Mouse (Mus musculus) liver, postnatal 0 days (tissue): ENCODE measurements around the gene Myl10. TPM values are rescaled to one million over a fixed set of nuclear protein-coding genes. Genes with fewer than 3 reads are reported as not detected.
"Not testable (repeated sequence)": the region's sequence is repeated elsewhere in the genome, so short reads cannot be mapped to it uniquely, and the experiment has no call there.

ENCODE experiments used
- ATAC-seq: fragments of 200-750 bp; cut with Nextera tagmentation; 2 replicates; pipeline ENCODE4 v1.8.0; 2017; ENCODE audit warnings: mild to moderate bottlenecking, moderate library complexity
- DNase-seq: peaks from one replicate; pipeline ENCODE4 v3.0.0-alpha.2; 2016
- H3K27ac ChIP-seq: fragments of 300-500 bp; sonication (generic); 2 replicates; pipeline ENCODE4 v1.5.1; 2014; ENCODE audit warnings: antibody characterized with exemption, moderate library complexity, mild to moderate bottlenecking, low read depth
- H3K27me3 ChIP-seq: fragments of 300-500 bp; sonication (generic); 2 replicates; pipeline ENCODE4 v1.6.1; 2014; ENCODE audit warnings: low read length, control low read depth, mixed read lengths; ENCODE audit not compliant: insufficient read depth
- H3K36me3 ChIP-seq: fragments of 300-500 bp; sonication (generic); replicated peaks from 2 replicates; pipeline ENCODE4 v1.6.1; 2014; ENCODE audit warnings: mild to moderate bottlenecking, control low read depth, low read length, moderate library complexity, mixed read lengths; ENCODE audit not compliant: insufficient read depth
- H3K4me1 ChIP-seq: fragments of 300-500 bp; sonication (generic); 2 replicates; pipeline ENCODE4 v1.6.1; 2014; ENCODE audit warnings: antibody characterized with exemption, mild to moderate bottlenecking, control low read depth; ENCODE audit not compliant: insufficient read depth
- H3K4me2 ChIP-seq: fragments of 300-500 bp; sonication (generic); 2 replicates; pipeline ENCODE4 v1.6.1; 2014; ENCODE audit warnings: low read depth, mild to moderate bottlenecking, low read length, moderate library complexity, mixed read lengths
- H3K4me3 ChIP-seq: fragments of 300-500 bp; sonication (generic); 2 replicates; pipeline ENCODE4 v1.5.1; 2014; ENCODE audit warnings: low read depth, low read length
- H3K9ac ChIP-seq: fragments of 300-500 bp; sonication (generic); replicated peaks from 2 replicates; pipeline ENCODE4 v1.6.1; 2014; ENCODE audit warnings: mild to moderate bottlenecking, moderate library complexity
- H3K9me3 ChIP-seq: fragments of 300-500 bp; sonication (generic); 2 replicates; pipeline ENCODE4 v1.6.1; 2016; ENCODE audit warnings: mild to moderate bottlenecking, control low read depth, low read length, mixed read lengths
- CTCF ChIP-seq: sonication (generic); IDR thresholded peaks from 2 replicates; pipeline ENCODE4 v1.5.1; 2016; ENCODE audit warnings: antibody characterized with exemption, low read depth
- EP300 ChIP-seq: IDR thresholded peaks from 2 replicates; pipeline ENCODE4 v1.6.1; 2016; ENCODE audit warnings: antibody characterized with exemption, low read depth, mild to moderate bottlenecking
- WGBS: fragments of 180-500 bp; shearing (Covaris S2); extraction: QIAGEN DNeasy Blood & Tissue Kit; methylation state at CpG from one replicate; pipeline ENCODE4 v1.1.7; 2014; ENCODE audit not compliant: insufficient replicate concordance; 5-methylcytosine and 5-hydroxymethylcytosine counted together
- polyA plus RNA-seq: library from polyadenylated mRNA; unstranded; fragments of >200 nt; fragmentation: Nextera tagmentation; extraction: Ambion mirVana; gene quantifications from 2 replicates; pipeline ENCODE4 v1.2.1, GENCODE M21; 2015

Gene Myl10
- polyA plus RNA-seq, 1 experiment from 2014 or later = not detected

GRCm38 (mm10) chr5:136714232-136714875 is 21.4 kb downstream of the Myl10 start:
- DNase-seq (no peak), ATAC-seq (no peak)
- Histone ChIP-seq H3K36me3 (no peaks in the 10 kb centered on the region), H3K4me3 (no peak overlapping the region), H3K9me3 (no peaks in the 10 kb centered on the region), H3K9ac (no peak overlapping the region), H3K4me2 (0 out of 2 replicates have a peak overlapping the region, but pooled peaks have one; percentile 7), H3K27me3 (0 out of 2 replicates have a peak, but pooled peaks cover 6% of the 10 kb centered on the region), H3K27ac (no peak overlapping the region), H3K4me1 (no peaks in the 10 kb centered on the region)
- WGBS = 38% methylated on average over 32 of the region's 32 CpGs
- no peak for TF ChIP-seq EP300
- no peak for TF ChIP-seq CTCF

GRCm38 (mm10) chr5:136714879-136715278 is 21.9 kb downstream of the Myl10 start:
- H3K27me3 ChIP-seq = 0 out of 2 replicates have a peak, but pooled peaks cover 6% of the 10 kb centered on the region
- no peaks in the 10 kb centered on the region for H3K36me3 ChIP-seq
- H3K4me3 ChIP-seq = no peak overlapping the region
- no peaks in the 10 kb centered on the region for H3K4me1 ChIP-seq
- no peak for ATAC-seq
- 21% methylated on average over 11 of the region's 11 CpGs for WGBS
- H3K9ac ChIP-seq = no peak overlapping the region
- no peak overlapping the region for H3K4me2 ChIP-seq
- H3K9me3 ChIP-seq = no peaks in the 10 kb centered on the region
- TF ChIP-seq EP300 = no peak
- TF ChIP-seq CTCF = peak; percentile 64
- peak; percentile 65 for DNase-seq
- no peak overlapping the region for H3K27ac ChIP-seq

- Histone ChIP-seq H3K9ac (no peak overlapping the region), H3K36me3 (no peaks in the 10 kb centered on the region), H3K27ac (no peak overlapping the region), H3K4me1 (no peaks in the 10 kb centered on the region), H3K4me2 (no peak overlapping the region), H3K4me3 (no peak overlapping the region), H3K27me3 (0 out of 2 replicates have a peak, but pooled peaks cover 6% of the 10 kb centered on the region), H3K9me3 (no peaks in the 10 kb centered on the region)
- no peak for DNase-seq
- no peak for ATAC-seq
- 40% methylated on average over 10 of the region's 10 CpGs for WGBS
- TF ChIP-seq CTCF (no peak), EP300 (no peak)
These were observed 24.0 kb downstream of the Myl10 start for GRCm38 (mm10) chr5:136716696-136717572.

- Histone ChIP-seq H3K4me3 (no peak overlapping the region), H3K36me3 (no peaks in the 10 kb centered on the region), H3K4me1 (no peaks in the 10 kb centered on the region), H3K27ac (no peak overlapping the region), H3K4me2 (no peak overlapping the region), H3K9ac (no peak overlapping the region), H3K27me3 (0 out of 2 replicates have a peak, but pooled peaks cover 6% of the 10 kb centered on the region), H3K9me3 (no peaks in the 10 kb centered on the region)
- WGBS = 59% methylated on average over 2 of the region's 2 CpGs
- no peak for TF ChIP-seq EP300
- TF ChIP-seq CTCF = no peak
- DNase-seq = no peak
- ATAC-seq = no peak
These were observed 24.6 kb downstream of the Myl10 start for GRCm38 (mm10) chr5:136717573-136717854.

GRCm38 (mm10) chr5:136718656-136719055 is 25.7 kb downstream of the Myl10 start:
- Histone ChIP-seq H3K4me3 (no peak overlapping the region), H3K4me1 (no peaks in the 10 kb centered on the region), H3K9me3 (no peaks in the 10 kb centered on the region), H3K36me3 (no peaks in the 10 kb centered on the region), H3K27ac (no peak overlapping the region), H3K9ac (no peak overlapping the region), H3K27me3 (0 out of 2 replicates have a peak, but pooled peaks cover 6% of the 10 kb centered on the region), H3K4me2 (no peak overlapping the region)
- 58% methylated on average over 8 of the region's 8 CpGs for WGBS
- ATAC-seq (no peak), DNase-seq (no peak)
- TF ChIP-seq CTCF (no peak), EP300 (no peak)

- no peaks in the 10 kb centered on the region for H3K9me3 ChIP-seq
- no peaks in the 10 kb centered on the region for H3K4me1 ChIP-seq
- H3K4me3 ChIP-seq = no peak overlapping the region
- TF ChIP-seq CTCF = no peak
- ATAC-seq (no peak), DNase-seq (no peak)
- WGBS = 79% methylated on average over 5 of the region's 5 CpGs
- no peak overlapping the region for H3K9ac ChIP-seq
- H3K4me2 ChIP-seq = no peak overlapping the region
- no peak overlapping the region for H3K27ac ChIP-seq
- H3K27me3 ChIP-seq = no peaks in the 10 kb centered on the region
- no peaks in the 10 kb centered on the region for H3K36me3 ChIP-seq
These were observed 28.6 kb downstream of the Myl10 start for GRCm38 (mm10) chr5:136721596-136721995.

GRCm38 (mm10) chr5:136726271-136726670 is 33.3 kb downstream of the Myl10 start:
- not testable (repeated sequence) for DNase-seq, H3K27me3 ChIP-seq, ATAC-seq, H3K4me2 ChIP-seq, H3K27ac ChIP-seq, H3K4me3 ChIP-seq, H3K36me3 ChIP-seq, H3K9ac ChIP-seq, H3K9me3 ChIP-seq, H3K4me1 ChIP-seq
- 75% methylated on average over 4 of the region's 5 CpGs for WGBS
